Mouse (Mus musculus): Measurements from ENCODE around the gene Jade1.

GRCm38 (mm10) chr3:41555491-41556381 lies at the start of gene Jade1:
- TF ChIP-seq CTCF (IDR thresholded peaks at IDR 0.05 in 2 of 3, conservative IDR thresholded peaks at IDR 0.05 in 1 of 3; ENCODE audit: control insufficient read depth in 1 of 3, insufficient read depth in 1 of 3, low read depth in 2 of 3, low read length in 3 of 3, poor library complexity in 1 of 3, severe bottlenecking in 1 of 3) (no peak), GATA1 (IDR thresholded peaks at IDR 0.05; ENCODE audit: low read depth, low read length) (no peak), E2F4 (IDR thresholded peaks at IDR 0.05; ENCODE audit: borderline replicate concordance, low read depth, low read length) (0 out of 2 replicates have a peak, but pooled peaks have one; percentile 65), RCOR1 (IDR thresholded peaks at IDR 0.05; ENCODE audit: low read depth, low read length) (no peak), JUND (IDR thresholded peaks at IDR 0.05; ENCODE audit: low read depth, low read length) (no peak), SIN3A (IDR thresholded peaks at IDR 0.05; ENCODE audit: low read length) (peak; percentile 82; the same call in 1 of the 2 replicates), POLR2A (IDR thresholded peaks at IDR 0.05; ENCODE audit: control insufficient read depth in 1 of 2, insufficient read depth in 1 of 2, low read depth in 1 of 2, low read length in 2 of 2, poor library complexity in 1 of 2) (peak; percentile 95 to 99), ELF1 (IDR thresholded peaks at IDR 0.05; ENCODE audit: low read depth, low read length) (peak; percentile 72), BHLHE40 (IDR thresholded peaks at IDR 0.05; ENCODE audit: borderline replicate concordance, low read depth, low read length) (0 out of 2 replicates have a peak, but pooled peaks have one; percentile 29)
